Mouse (Mus musculus) adrenal gland, adult 2 months (tissue): Measurements from ENCODE around the gene Prame. TPM values are rescaled to one million over a fixed set of nuclear protein-coding genes. Genes with fewer than 3 reads are reported as not detected.
"Not testable (repeated sequence)": the region's sequence is repeated elsewhere in the genome, so short reads cannot be mapped to it uniquely, and the experiment has no call there.

ENCODE experiments used
- DNase-seq: peaks from one replicate; pipeline ENCODE4 v3.0.0; 2021
- long read RNA-seq: library from polyadenylated mRNA; stranded (forward); transcript quantifications from one replicate; pipeline ENCODE4 v2.0.0, GENCODE M21; 2021
- polyA plus RNA-seq: library from polyadenylated mRNA; depleted of rRNA; stranded (reverse); fragments of >200 nt; gene quantifications from 2 replicates; pipeline ENCODE4 v1.2.3, GENCODE M21; 2012; rRNA removed
- total RNA-seq, 2 experiments: library from RNA; stranded (reverse); gene quantifications; 2 replicates each; pipeline ENCODE4 v1.2.3; 2021

The Prame gene
- total RNA-seq (not detected), polyA plus RNA-seq (not detected in 2 replicates)
- long read RNA-seq, result 0 reads

DNA sequence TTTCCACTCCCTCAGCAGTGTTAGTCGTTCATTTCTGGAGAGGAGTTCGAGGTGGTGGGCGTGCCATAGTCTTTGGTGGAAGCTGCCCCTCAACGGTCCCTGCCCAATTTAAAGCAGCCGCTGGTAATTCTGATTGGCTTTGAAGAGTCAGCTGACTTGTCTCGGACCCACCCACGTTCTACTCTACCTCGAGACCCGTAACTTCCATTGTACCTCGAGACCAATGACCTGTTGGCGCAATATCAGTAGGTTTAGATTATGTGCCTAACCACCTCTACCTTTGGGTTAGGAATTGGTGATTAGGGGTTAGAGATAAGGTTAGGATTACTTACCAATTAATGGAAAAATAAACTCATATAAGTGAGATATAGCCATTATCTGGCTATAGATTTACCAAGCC, at the start of gene Prame:
Gene Prame (minus strand): TSS at position 101 of the 400 bp plus-strand sequence.
- no peak for DNase-seq

DNA sequence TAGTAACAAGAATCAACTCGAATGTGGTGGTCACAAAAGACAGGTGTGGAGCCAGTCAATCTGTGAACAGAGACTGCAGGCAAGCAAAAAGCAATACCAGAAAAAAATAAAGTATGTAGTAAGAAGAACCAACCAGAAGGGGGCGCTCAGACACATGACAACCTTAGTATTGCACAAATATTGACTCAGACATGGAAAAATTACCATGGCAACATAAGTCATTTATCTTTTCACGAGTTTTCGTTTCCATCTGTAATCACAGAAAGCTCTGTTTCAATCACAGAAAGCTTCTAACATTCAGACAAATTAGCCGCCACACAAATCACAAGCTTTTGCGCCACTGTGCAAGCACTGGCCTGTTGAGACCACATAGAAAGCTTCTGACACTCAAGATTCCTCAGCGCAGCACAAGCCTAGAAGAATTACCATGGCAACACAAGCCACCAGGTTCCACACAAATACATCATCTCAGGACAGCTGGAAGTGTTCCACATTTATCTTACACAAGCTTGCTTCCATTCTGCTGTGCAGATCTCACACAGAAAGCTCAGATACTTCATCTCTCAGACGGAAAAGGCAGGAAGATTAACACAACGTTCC, 24.8 kb upstream of the Prame start:
- DNase-seq, result peak; percentile 2

DNA sequence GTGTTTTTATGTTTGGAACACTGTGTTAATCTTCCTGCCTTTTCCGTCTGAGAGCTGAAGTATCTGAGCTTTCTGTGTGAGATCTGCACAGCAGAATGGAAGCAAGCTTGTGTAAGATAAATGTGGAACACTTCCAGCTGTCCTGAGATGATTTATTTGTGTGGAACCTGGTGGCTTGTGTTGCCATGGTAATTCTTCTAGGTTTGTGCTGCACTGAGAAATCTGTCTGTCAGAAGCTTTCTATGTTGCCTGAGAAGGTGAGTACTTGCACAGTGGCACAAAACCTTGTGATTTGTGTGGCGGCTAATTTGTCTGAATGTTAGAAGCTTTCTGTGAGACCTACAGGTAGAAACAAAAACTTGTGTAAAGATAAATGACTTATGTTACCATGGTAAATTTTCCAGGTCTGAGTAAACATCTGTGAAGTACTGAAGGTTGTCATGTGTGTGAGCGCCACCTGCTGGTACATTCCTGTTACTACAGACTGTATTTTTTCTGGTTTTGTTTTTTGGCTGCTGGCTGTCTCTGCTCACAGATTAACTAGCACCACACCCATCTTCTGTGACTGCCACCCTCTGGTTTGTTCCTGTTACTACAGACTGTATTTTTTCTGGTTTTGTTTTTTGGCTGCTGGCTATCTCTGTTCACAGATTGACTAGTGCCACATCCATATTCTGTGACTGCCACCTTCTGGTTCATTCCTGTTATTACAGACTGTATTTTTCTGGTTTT, 26.0 kb downstream of the Prame start:
- peak; percentile 21 for DNase-seq

DNA sequence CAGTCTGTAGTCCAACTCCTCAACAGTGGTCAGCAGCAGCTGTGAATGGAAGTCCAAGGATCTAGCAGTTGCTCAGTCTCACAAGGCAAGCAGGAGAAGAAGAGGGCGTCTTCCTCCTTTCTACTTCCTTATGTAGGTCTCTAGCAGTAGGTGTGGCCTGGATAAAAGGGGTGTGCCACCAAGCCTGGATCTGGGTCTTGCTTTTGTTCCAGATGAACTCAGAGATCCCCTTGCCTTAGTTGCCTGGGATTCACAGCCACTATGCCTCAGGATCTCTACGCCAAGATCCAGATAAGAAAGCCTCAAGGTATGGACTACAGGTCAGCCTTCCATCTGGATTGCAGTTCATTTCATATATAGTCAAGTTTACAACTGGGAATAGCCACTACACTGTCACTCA, 28.8 kb downstream of the Prame start, which contains the start of gene Nxf7:
Gene Nxf7 (minus strand): TSS at position 101 of the 400 bp plus-strand sequence.
- DNase-seq, result no peak

DNA sequence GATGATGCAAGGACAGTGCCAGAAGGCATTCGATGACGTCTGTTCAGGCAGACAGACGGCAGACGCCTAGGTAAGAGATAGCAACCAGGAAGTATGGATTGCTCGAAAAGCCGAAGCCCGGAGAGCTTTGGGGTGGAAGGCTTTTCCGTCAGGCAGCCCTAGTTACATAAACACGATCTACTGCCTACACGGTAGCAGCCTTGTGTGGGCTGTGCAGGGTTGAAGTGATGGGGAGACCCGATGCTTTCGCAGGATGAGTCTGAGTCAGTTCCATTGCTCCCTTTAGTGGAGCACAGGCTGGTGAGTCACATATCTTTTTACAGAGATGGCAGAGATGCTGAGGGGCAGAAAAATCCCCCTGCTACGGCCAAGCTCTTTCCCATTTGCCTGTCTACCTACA, 29.4 kb downstream of the Prame start:
- no peak for DNase-seq

DNA sequence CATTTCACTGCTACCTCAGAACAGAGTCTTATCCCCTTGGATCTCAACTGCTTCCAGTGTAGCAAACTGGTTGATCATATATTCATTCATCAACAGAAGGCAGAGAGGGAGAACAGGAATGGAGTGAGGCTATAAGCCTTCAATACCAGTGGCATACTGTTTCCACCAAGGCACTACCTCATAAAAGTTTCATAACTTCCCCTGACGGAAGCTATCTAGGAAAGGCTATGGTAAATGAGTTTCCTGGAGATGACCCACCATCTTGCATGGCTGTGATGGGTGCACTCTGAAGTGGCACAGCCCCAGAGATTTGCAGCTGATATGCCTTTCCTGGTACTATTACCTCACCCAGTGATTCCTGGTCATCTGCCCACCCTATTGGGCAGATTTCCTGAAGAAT, 51.1 kb downstream of the Prame start:
- no peak for DNase-seq

DNA sequence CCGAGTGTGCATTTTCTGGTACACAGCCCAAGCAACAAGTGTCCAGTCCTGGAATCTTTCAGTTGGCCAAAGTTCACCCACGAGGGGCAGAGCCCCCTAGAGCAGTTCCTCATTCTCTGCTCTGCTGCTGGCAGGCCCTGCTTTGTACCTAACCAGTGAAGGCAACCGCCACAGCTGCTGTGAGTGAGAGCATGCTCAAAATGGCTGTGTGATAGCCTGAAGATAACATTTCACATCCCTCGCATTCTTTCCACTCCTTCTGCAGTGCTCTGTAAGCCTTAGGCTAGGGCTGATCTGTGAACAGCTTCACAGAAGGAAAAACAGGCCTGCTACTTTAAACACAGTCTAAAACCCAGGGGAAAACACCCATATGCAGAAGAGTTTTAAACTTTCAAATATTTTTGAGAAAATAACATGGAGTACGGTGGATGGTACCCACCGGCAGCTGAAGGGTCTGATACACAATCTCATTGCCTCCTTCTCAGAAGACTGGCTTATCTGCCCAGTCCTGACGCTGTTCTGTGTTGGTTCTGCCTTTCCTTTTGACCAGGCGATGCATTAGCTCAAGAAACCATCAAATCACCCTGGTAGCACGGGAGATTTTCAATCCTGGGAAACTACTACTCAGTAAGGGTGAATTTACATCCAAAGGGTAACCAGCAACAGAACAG, 52.4 kb downstream of the Prame start:
- not testable (repeated sequence) for DNase-seq

DNA sequence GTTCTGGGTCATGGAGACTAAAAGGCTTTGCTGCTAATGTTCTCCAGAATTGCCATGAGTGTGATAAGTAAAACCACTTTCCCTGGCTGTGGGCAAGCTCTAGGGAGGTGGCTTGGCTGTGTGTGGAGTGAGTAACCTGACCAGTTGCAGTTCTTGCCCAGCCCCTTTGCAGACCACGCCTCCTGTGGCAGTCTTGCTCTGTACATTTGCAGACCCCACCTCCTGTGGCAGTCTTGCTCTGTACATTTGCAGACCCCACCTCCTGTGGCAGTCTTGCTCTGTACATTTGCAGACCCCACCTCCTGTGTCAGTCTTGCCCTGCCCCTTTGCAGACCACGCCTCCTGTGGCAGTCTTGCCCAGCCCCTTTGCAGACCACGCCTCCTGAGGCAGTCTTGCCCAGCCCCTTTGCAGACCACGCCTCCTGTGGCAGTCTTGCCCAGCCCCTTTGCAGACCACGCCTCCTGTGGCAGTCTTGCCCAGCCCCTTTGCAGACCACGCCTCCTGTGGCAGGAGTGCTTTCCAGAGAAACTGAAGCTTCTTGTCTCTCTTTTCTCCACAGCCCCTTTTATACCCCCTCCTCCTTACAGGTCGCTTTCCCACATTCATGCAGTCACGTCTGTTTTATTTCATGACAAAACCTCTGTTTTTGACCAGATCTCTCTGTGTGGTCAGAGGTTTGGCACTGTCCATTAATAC, 53.1 kb downstream of the Prame start:
- DNase-seq, result peak; percentile 4

DNA sequence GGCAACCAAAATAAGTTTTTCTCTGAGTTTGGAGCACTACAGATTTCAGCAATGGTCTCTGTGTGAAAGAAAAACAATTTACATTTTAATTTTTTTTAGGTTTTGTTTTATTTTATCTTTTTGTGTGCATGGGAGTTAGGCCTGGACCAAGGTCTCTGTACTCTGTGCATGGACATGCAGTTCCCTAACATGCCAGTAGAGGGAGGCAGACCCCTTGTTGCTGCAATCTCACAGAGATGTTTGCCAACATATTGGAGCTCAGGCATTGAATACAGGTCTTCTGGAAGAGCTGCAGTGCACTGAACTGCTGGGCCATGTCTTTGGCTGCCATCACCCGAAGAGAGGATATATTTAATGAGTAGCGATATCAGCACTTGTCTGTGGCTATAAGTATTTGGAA, 58.0 kb downstream of the Prame start:
- DNase-seq, result peak; percentile 33

DNA sequence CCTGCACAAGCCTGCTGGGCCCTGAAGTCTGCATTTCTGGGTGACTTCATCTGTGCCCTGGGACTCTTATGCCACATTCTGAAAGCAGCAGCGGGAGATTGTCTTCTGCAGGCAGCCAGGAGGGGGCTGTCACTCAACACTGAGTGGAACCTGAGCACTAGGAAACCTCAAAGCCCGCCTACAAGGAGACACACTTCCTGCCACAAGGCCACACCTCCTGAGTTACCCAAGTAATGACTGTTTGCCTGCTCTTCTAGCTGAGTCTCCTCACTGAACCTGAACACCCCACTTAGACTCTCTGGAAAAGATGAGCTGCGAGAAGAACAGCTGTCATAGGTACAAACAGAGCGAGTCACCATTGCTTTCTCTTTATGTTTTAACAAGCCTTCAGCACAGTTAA, 62.6 kb downstream of the Prame start:
- DNase-seq, result not testable (repeated sequence)

Other genes starting within 250 kb of the Prame start
- gene Gm7903, start 193.9 kb downstream of the Prame start, total RNA-seq, result not detected
- not detected in 2 replicates for gene Gm7903, start 193.9 kb downstream of the Prame start, polyA plus RNA-seq
- not detected for gene AV320801, start 133.1 kb downstream of the Prame start, total RNA-seq
- gene AV320801, start 133.1 kb downstream of the Prame start, polyA plus RNA-seq, result not detected in 2 replicates
- gene Nxf7, start 28.9 kb downstream of the Prame start, total RNA-seq, result not detected
- gene Nxf7, start 28.9 kb downstream of the Prame start, polyA plus RNA-seq, result not detected in 2 replicates
- gene Tcp11x2, start 66.1 kb upstream of the Prame start, total RNA-seq, result not detected
- not detected in 2 replicates for gene Tcp11x2, start 66.1 kb upstream of the Prame start, polyA plus RNA-seq
- 1 to 10 TPM in 1 of 2 experiments, not detected in 1; 4.4 TPM for gene Tmsb15a, start 97.6 kb upstream of the Prame start, total RNA-seq
- not detected in 2 replicates for gene Tmsb15a, start 97.6 kb upstream of the Prame start, polyA plus RNA-seq
- 10 to 100 TPM in 1 of 2 experiments, 1 to 10 TPM in 1; 9.8 to 24.1 TPM for gene Armcx5, start 115.0 kb upstream of the Prame start, total RNA-seq
- gene Armcx5, start 115.0 kb upstream of the Prame start, polyA plus RNA-seq, result 0.38 and 0.57 TPM in 2 replicates
- 100 to 1,000 TPM in 1 of 2 experiments, 10 to 100 TPM in 1; 66.2 to 130 TPM for gene Gprasp1, start 115.0 kb upstream of the Prame start, total RNA-seq
- gene Gprasp1, start 115.0 kb upstream of the Prame start, polyA plus RNA-seq, result 28.7 and 38.8 TPM in 2 replicates
- 10 to 100 TPM; 15.4 to 24.2 TPM for gene Bhlhb9, start 169.9 kb upstream of the Prame start, total RNA-seq
- gene Bhlhb9, start 169.9 kb upstream of the Prame start, polyA plus RNA-seq, result 2.2 and 4.5 TPM in 2 replicates
- gene Gprasp2, start 211.3 kb upstream of the Prame start, total RNA-seq, result 10 to 100 TPM; 21.9 to 30.6 TPM
- 10.2 and 21.5 TPM in 2 replicates for gene Gprasp2, start 211.3 kb upstream of the Prame start, polyA plus RNA-seq